Mouse (Mus musculus): Measurements from ENCODE around the gene Cks1brt. TPM values are rescaled to one million over a fixed set of nuclear protein-coding genes. Genes with fewer than 3 reads are reported as not detected.
"Not testable (repeated sequence)": the region's sequence is repeated elsewhere in the genome, so short reads cannot be mapped to it uniquely, and the experiment has no call there.

Cks1brt gene
- polyA plus RNA-seq, 1 experiment from 2014 or later = not detected

- no peak for TF ChIP-seq EP300 (IDR thresholded peaks at IDR 0.05; ENCODE audit: low read depth)
- no peak for TF ChIP-seq CTCF (IDR thresholded peaks at IDR 0.05; ENCODE audit: low read depth)
- no peak for ATAC-seq
- DNase-seq = no peak
- H3K27me3 ChIP-seq (ENCODE audit: insufficient read depth, low read length) = no peaks in the 10 kb centered on the region
- H3K4me1 ChIP-seq (ENCODE audit: insufficient read depth) = no peaks in the 10 kb centered on the region
- no peak within 1 kb of the TSS for H3K4me2 ChIP-seq (ENCODE audit: low read depth, low read length)
- H3K27ac ChIP-seq (ENCODE audit: low read depth) = no peak within 1 kb of the TSS
- H3K4me3 ChIP-seq (ENCODE audit: low read depth, low read length) = no peak within 1 kb of the TSS
- no peaks in the 10 kb centered on the region for H3K9me3 ChIP-seq (ENCODE audit: low read length)
- no peak within 1 kb of the TSS for H3K9ac ChIP-seq (replicated peaks)
- 73% methylated on average over 3 of the region's 3 CpGs for WGBS (ENCODE audit: insufficient replicate concordance)
- H3K36me3 ChIP-seq (replicated peaks; ENCODE audit: insufficient read depth, low read length) = no peaks in the 10 kb centered on the region
Measured at GRCm38 (mm10) chr8:85122995-85123394, 28.7 kb upstream of the Cks1brt start, which contains the start of gene Zfp791. Gene Zfp791 (minus strand): TSS chr8:85123095.

DNA sequence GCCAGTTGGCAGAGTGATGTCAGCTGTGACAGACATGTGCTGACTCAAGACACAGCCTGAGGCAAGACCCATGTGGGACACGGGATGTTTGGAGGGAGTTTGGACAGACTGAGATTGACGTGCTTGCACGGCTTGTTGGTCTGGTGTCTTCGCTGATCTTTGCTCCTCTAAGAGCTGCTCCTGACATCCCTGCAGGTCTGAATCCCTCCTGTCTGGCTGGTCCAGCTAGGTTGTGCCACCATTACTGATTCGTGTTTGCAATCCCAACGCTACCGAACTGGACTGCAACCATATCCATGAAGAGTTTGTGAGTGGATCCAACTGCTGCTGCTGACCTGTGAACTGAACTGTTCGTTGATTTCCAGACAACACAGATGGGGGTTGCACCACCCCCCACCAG is 28.0 kb upstream of the Cks1brt start:
- WGBS (ENCODE audit: insufficient replicate concordance) = 87% methylated on average over 8 of the region's 8 CpGs
- no peak for ATAC-seq
- TF ChIP-seq CTCF (IDR thresholded peaks at IDR 0.05; ENCODE audit: low read depth) (no peak), EP300 (IDR thresholded peaks at IDR 0.05; ENCODE audit: low read depth) (no peak)

DNA sequence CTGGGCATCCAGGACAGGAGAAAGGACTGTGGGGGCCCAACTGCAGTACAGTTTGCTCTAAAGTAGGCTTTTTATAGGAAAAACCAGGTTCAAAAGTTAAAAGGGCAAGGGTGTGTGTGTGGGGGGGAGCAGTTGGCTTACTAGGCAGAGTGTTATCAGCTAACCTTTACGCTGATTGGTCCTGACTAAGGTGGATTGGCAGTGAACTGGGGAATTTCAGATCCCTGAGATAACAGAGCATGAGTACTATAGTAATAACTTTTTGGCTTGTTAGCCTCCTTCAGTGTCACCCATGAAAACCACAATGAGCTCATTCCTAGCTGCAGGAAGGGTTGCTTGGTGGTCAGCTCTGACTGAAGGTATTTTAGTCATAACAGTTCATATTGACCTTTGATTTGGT is 19.4 kb upstream of the Cks1brt start:
- Histone ChIP-seq H3K27ac (ENCODE audit: low read depth) (peak overlapping the region; percentile 24; the same call in 1 of the 2 replicates), H3K9me3 (ENCODE audit: low read length) (no peaks in the 10 kb centered on the region), H3K4me3 (ENCODE audit: low read depth, low read length) (no peak overlapping the region), H3K27me3 (ENCODE audit: insufficient read depth, low read length) (no peaks in the 10 kb centered on the region), H3K4me1 (ENCODE audit: insufficient read depth) (no peaks in the 10 kb centered on the region), H3K9ac (replicated peaks) (no peak overlapping the region), H3K4me2 (ENCODE audit: low read depth, low read length) (no peak overlapping the region), H3K36me3 (replicated peaks; ENCODE audit: insufficient read depth, low read length) (no peaks in the 10 kb centered on the region)
- no peak for DNase-seq
- peak; percentile 54 for ATAC-seq
- no peak for TF ChIP-seq CTCF (IDR thresholded peaks at IDR 0.05; ENCODE audit: low read depth)
- no peak for TF ChIP-seq EP300 (IDR thresholded peaks at IDR 0.05; ENCODE audit: low read depth)
- WGBS (ENCODE audit: insufficient replicate concordance) = 82% methylated on average over 1 of the region's 1 CpGs

More for the DNA sequence above, 28.0 kb upstream of the Cks1brt start:
- Histone ChIP-seq H3K4me2 (ENCODE audit: low read depth, low read length) (no peak overlapping the region), H3K27me3 (ENCODE audit: insufficient read depth, low read length) (no peaks in the 10 kb centered on the region), H3K4me3 (ENCODE audit: low read depth, low read length) (no peak overlapping the region), H3K27ac (ENCODE audit: low read depth) (no peak overlapping the region), H3K9me3 (ENCODE audit: low read length) (no peaks in the 10 kb centered on the region), H3K9ac (replicated peaks) (no peak overlapping the region), H3K4me1 (ENCODE audit: insufficient read depth) (no peaks in the 10 kb centered on the region), H3K36me3 (replicated peaks; ENCODE audit: insufficient read depth, low read length) (no peaks in the 10 kb centered on the region)
- no peak for DNase-seq

- H3K27me3 ChIP-seq (ENCODE audit: insufficient read depth, low read length); H3K4me2 ChIP-seq (ENCODE audit: low read depth, low read length); H3K4me1 ChIP-seq (ENCODE audit: insufficient read depth); H3K9ac ChIP-seq (replicated peaks); H3K9me3 ChIP-seq (ENCODE audit: low read length); H3K36me3 ChIP-seq (replicated peaks; ENCODE audit: insufficient read depth, low read length); H3K4me3 ChIP-seq (ENCODE audit: low read depth, low read length); H3K27ac ChIP-seq (ENCODE audit: low read depth); ATAC-seq; DNase-seq: not testable (repeated sequence)
- WGBS (ENCODE audit: insufficient replicate concordance) = 75% methylated on average over 2 of the region's 2 CpGs
Measured at GRCm38 (mm10) chr8:85135690-85136089, 16.0 kb upstream of the Cks1brt start.

DNA sequence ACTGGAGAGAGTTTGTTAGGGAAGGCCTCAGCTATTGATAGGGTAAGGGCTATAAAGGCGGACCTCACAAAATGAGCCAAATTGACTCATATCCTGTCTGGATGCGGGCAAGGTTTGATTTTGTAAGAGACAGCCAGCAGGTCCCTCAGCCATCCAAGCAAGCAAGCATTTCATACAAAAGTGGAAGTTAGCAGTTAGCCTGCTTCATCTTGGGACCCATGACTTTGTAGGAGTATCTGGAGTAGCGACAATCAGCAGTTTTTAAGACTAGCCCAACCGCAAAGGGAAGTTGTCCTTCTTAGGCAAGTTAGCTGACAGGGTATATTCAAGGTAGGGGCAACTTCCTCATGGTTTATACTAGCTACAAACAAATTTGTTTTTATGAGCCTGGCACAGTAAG is 9.2 kb upstream of the Cks1brt start:
- peaks cover 10% of the 10 kb centered on the region for H3K9me3 ChIP-seq (ENCODE audit: low read length)
- H3K4me3 ChIP-seq (ENCODE audit: low read depth, low read length) = no peak overlapping the region
- no peaks in the 10 kb centered on the region for H3K36me3 ChIP-seq (replicated peaks; ENCODE audit: insufficient read depth, low read length)
- no peaks in the 10 kb centered on the region for H3K4me1 ChIP-seq (ENCODE audit: insufficient read depth)
- ATAC-seq (peak; percentile 60), DNase-seq (peak; percentile 14)
- no peak overlapping the region for H3K4me2 ChIP-seq (ENCODE audit: low read depth, low read length)
- 63% methylated on average over 4 of the region's 4 CpGs for WGBS (ENCODE audit: insufficient replicate concordance)
- no peaks in the 10 kb centered on the region for H3K27me3 ChIP-seq (ENCODE audit: insufficient read depth, low read length)
- TF ChIP-seq CTCF (IDR thresholded peaks at IDR 0.05; ENCODE audit: low read depth) = no peak
- no peak for TF ChIP-seq EP300 (IDR thresholded peaks at IDR 0.05; ENCODE audit: low read depth)
- H3K9ac ChIP-seq (replicated peaks) = no peak overlapping the region
- H3K27ac ChIP-seq (ENCODE audit: low read depth) = peak overlapping the region; percentile 60; the same call in 1 of the 2 replicates

GRCm38 (mm10) chr8:85171291-85171690 is 19.6 kb downstream of the Cks1brt start:
- Histone ChIP-seq H3K4me2 (ENCODE audit: low read depth, low read length) (no peak overlapping the region), H3K9me3 (ENCODE audit: low read length) (no peaks in the 10 kb centered on the region), H3K4me3 (ENCODE audit: low read depth, low read length) (no peak overlapping the region), H3K27me3 (ENCODE audit: insufficient read depth, low read length) (no peaks in the 10 kb centered on the region), H3K9ac (replicated peaks) (no peak overlapping the region), H3K27ac (ENCODE audit: low read depth) (no peak overlapping the region), H3K4me1 (ENCODE audit: insufficient read depth) (no peaks in the 10 kb centered on the region), H3K36me3 (replicated peaks; ENCODE audit: insufficient read depth, low read length) (no peaks in the 10 kb centered on the region)
- WGBS (ENCODE audit: insufficient replicate concordance) = 29% methylated on average over 14 of the region's 14 CpGs
- ATAC-seq = no peak
- peak; percentile 52 for DNase-seq
- peak; percentile 74 for TF ChIP-seq CTCF (IDR thresholded peaks at IDR 0.05; ENCODE audit: low read depth)
- no peak for TF ChIP-seq EP300 (IDR thresholded peaks at IDR 0.05; ENCODE audit: low read depth)

DNA sequence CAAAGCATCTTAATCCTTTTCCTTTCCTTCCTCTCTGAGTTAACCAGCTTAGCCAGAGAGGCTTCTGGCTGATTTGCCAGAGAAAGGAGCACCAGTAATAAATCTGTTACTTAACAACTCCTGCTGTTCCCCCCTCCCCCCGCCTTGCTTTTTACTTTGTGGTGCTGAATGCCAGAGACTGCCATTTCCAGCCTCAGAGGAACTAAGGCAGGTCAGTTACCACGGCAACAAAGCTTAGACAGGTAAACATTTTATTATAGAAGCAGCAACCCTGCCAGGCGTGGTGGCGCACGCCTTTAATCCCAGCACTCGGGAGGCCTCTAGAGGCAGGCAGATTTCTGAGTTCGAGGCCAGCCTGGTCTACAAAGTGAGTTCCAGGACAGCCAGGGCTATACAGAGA is 24.2 kb downstream of the Cks1brt start:
- TF ChIP-seq CTCF (IDR thresholded peaks at IDR 0.05; ENCODE audit: low read depth) (no peak), EP300 (IDR thresholded peaks at IDR 0.05; ENCODE audit: low read depth) (no peak)
- H3K9ac ChIP-seq (replicated peaks) = no peak overlapping the region
- H3K4me3 ChIP-seq (ENCODE audit: low read depth, low read length) = no peak overlapping the region
- no peaks in the 10 kb centered on the region for H3K27me3 ChIP-seq (ENCODE audit: insufficient read depth, low read length)
- 71% methylated on average over 7 of the region's 7 CpGs for WGBS (ENCODE audit: insufficient replicate concordance)
- ATAC-seq = no peak
- H3K4me2 ChIP-seq (ENCODE audit: low read depth, low read length) = no peak overlapping the region
- H3K9me3 ChIP-seq (ENCODE audit: low read length) = no peaks in the 10 kb centered on the region
- no peaks in the 10 kb centered on the region for H3K4me1 ChIP-seq (ENCODE audit: insufficient read depth)
- DNase-seq = no peak
- no peaks in the 10 kb centered on the region for H3K36me3 ChIP-seq (replicated peaks; ENCODE audit: insufficient read depth, low read length)
- no peak overlapping the region for H3K27ac ChIP-seq (ENCODE audit: low read depth)

Data from liver, postnatal 0 days (tissue).